Mouse (Mus musculus) CD4-positive, CD25-positive, alpha-beta regulatory T cell, adult 4 months (primary cell): Measurements from ENCODE around the gene Pgk1. TPM values are rescaled to one million over a fixed set of nuclear protein-coding genes. Genes with fewer than 3 reads are reported as not detected.
"Not testable (repeated sequence)": the region's sequence is repeated elsewhere in the genome, so short reads cannot be mapped to it uniquely, and the experiment has no call there.

Experiments used
- ATAC-seq: one replicate; pipeline ENCODE4 v1.8.0; 2017
- polyA plus RNA-seq, 2 experiments: library from polyadenylated mRNA; unstranded; fragments of 100-300 nt; shearing (Covaris generic); gene quantifications; one replicate each; pipeline ENCODE4 v1.2.1; 2017

Pgk1 gene
- 100 to 1,000 TPM; 128 to 183 TPM for polyA plus RNA-seq

DNA sequence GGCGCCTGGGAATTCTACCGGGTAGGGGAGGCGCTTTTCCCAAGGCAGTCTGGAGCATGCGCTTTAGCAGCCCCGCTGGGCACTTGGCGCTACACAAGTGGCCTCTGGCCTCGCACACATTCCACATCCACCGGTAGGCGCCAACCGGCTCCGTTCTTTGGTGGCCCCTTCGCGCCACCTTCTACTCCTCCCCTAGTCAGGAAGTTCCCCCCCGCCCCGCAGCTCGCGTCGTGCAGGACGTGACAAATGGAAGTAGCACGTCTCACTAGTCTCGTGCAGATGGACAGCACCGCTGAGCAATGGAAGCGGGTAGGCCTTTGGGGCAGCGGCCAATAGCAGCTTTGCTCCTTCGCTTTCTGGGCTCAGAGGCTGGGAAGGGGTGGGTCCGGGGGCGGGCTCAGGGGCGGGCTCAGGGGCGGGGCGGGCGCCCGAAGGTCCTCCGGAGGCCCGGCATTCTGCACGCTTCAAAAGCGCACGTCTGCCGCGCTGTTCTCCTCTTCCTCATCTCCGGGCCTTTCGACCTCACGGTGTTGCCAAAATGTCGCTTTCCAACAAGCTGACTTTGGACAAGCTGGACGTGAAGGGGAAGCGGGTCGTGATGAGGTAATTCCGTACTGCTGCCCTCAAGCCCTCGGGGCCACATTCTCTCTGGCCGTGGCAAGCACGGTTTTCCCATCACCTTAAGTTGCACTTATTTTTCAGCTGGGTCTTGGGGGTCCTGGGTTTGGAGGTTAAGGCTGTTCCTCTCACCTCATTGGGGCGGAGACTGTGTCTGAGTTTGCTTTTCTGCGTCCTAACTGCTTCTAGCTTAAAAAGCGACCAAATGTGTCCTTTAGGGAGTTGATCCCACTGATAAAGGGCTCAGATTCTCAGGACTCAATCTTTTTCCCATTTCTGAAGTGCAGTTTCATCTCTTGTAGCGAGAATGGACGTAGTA lies at the start of gene Pgk1:
TSS of gene Pgk1 (plus strand) at position 388 of the 937 bp plus-strand sequence.
- peak; percentile 95 for ATAC-seq

DNA sequence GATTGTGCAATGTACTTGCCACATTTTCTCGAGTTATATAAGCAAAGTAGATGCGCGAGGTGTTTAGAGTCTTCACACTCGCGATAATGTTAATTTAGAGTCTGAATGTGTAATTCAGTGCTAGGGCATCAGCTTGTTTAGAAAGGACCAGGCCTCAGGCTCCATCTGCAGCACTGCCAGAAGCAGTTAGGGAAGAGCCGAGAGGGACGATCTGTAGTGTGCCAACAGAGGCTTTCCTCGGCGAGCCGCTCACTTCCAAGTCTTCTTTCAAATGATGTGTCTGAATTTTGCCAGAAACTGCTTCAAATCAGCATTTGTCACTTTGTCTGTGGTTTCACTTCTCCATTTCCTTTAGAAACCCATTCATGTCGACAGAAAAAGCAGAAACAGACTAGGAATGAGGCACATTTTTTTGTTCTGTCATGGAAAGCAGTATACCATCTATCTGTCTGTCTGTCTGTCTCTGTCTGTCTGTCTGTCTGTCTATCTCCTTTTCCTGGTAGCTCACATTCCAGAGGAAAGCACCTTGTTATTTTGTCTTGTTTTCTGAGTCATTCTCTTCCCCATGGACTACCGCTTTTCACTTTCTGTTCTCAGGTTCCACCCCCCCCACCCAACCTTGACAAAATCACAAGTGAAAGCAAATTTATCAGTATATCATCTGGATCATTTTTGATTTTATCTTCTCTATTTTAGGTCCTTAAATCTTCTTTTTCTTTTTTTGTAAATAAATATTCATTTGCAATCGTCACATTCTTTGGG lies 47.4 kb upstream of the Pgk1 start:
- ATAC-seq = no peak

- no peak for ATAC-seq
Observed at GRCm38 (mm10) chrX:106142936-106143335, 44.0 kb upstream of the Pgk1 start, which contains the start of gene Tlr13. Tlr13 (plus strand) TSS chrX:106143204.

DNA sequence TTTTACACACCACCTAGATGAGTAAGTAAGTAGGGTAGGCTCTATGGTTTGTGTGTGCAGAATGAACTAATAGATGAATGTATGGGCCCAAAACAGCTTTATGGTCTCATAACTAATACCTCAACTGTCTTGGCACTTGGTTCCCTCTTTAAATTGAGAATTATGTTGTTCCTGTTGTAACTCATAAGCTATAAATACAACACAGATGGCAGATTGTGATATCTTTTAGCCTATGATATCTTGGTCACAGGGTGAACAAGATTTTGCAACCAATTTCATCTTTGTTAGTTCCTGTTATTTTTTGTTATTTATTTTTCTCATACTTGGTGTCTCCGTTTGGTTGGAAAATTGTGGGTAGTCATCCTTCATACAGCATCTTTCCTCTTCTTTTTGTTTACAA lies 38.7 kb upstream of the Pgk1 start:
- ATAC-seq = no peak

- no peak for ATAC-seq
Observed at GRCm38 (mm10) chrX:106149460-106149859, 37.4 kb upstream of the Pgk1 start.

GRCm38 (mm10) chrX:106154180-106154586 lies 32.7 kb upstream of the Pgk1 start:
- no peak for ATAC-seq

GRCm38 (mm10) chrX:106155892-106156291 lies 31.0 kb upstream of the Pgk1 start:
- no peak for ATAC-seq

DNA sequence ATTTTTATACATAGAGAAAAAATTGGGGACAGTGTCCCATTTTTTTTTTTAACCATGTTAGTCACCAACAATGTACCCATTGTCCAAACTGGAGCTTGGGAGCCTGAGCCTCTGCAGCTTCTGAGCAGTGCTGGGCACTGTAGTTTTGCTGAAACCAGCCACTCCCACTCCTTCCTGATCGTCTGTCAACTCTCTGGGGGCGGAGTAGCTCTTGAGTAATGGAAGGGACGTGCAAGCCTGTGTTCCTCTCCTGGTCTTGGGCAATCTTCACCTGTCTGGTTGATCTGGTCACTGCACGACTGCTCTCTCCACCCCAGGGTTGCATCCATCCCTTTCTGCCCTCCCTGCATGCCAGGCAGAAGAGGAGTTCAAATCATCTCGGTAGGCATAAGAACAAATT lies 22.9 kb upstream of the Pgk1 start:
- ATAC-seq = peak; percentile 68

GRCm38 (mm10) chrX:106164555-106164954 lies 22.3 kb upstream of the Pgk1 start:
- ATAC-seq = no peak

DNA sequence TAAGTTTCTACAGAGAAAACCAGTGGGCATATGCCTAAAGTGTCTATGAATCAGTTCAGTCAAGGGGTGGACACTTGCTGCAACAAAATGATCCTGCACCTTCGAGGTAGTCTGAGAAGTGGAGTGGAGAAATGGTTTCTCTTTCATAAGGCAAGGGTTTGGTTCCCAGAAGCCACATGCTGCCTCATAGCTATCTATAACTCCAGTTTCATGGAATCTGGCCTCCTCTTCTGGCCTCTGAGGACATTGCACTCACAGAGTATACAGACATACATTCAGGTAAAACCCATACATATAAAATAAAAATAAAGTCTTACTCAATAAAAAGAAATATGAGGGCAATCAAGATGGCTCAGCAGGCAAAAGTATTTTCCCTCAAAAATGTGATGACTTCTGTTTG lies 21.8 kb upstream of the Pgk1 start:
- peak; percentile 61 for ATAC-seq

DNA sequence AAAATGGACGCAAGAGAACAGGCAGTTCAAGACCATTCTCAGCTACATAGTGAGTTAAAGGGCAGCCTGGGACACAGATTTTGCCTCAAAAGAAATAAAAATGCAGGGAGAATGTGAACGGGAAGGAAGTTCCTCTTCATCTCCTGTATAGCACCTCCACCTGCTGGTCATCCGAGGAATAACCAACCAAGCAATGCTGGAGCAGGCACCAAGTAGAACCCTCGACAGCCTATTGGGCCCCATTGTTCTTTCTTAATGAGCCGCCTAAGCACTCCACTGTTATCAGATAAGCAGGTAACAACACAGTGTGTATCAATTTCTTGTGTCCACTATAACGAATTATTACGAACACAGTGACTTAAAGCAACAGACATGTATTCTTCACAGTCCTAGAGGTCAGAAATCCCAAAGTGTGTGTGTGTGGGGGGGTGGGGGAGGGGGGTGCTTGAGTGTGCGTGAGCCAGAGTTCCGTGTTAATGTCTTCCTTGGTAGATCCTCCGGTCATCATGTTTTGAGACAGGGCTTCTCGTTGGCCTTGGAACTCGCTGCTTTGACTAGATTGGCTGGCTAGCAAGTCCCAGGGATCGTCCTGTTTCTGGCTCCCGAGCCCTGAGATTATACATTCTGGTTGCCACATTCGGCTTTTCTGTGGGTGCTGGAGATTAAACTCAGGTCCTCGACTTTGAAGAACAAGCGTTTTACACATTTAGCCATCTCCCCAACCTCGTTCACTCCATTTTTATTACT lies 15.6 kb upstream of the Pgk1 start:
- ATAC-seq = peak; percentile 94

DNA sequence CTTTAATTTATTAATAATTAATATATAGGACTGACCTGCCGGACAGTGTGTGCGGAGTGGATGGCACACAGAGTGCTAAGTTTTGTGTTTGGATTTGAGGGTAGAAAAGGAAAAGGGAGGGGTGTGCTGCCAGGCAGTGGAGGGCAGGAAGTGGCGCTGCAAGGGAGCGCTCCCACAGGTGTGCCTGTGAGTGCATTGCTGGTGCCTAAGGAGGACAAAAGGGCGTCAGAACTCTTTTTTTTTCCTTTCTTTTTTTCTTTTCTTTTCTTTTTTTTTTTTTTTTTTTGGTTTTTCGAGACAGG lies 15.1 kb upstream of the Pgk1 start:
- ATAC-seq = peak; percentile 72

DNA sequence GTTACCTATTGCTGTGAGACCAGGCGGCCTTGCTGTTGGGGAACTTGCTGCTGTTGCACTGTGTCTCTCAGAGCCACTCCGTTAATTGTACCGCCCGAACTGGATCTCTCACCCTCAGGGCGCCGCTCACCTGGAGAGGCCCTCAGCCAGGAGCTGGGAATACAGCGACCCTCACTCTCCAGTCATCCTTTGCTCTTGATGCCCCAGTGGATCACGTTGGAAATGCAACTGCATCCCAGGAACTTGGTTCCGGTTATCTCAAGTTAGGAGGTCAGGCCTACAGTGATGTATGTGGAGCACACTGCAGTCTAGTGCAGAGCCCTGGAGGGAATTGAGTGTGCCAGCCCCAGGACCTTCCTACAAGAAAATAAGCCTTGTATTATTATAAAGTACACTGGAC lies 10.6 kb upstream of the Pgk1 start:
- no peak for ATAC-seq

- ATAC-seq = no peak
Observed at GRCm38 (mm10) chrX:106184279-106184678, 2.6 kb upstream of the Pgk1 start.

DNA sequence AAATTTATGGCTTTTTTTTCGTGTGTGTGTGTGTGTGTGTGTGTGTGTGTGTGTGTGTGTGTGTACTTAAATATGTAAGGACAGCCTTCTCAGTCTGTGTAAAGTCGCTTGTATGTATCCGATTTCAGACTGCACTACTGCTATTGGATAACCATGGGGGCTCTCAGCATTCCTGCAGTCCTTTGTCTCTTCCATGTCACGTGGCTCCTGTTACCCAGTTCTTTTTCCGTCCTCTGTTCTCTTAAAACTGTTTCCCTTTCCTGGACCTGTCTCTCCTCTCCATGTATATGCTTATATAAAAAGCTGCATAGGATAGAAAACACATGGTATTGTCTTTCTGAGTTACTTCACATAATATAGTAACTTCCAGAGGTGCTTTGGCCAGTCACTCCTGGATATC lies 1.2 kb upstream of the Pgk1 start:
- no peak for ATAC-seq

GRCm38 (mm10) chrX:106187737-106188136 lies 837 bp downstream of the Pgk1 start:
- ATAC-seq = peak; percentile 19

DNA sequence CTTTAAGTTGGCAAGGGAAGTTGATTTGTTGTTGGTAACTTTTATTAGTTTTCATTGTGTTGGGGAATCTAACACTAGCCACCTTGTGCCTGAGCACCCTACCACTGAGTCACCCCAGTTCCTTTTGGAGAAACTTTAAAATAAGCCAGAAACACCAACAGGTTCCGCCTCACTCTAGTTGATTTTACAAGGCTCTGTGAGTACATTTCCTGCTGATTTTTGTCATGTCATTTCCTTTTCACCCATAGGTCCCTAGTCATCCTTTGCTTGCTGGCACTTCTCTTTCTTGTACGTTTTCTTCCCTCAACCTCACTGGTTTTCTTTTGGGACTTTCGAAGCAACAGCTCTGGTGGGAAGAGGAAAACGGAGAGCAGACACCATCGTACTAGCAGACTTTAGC lies 2.5 kb downstream of the Pgk1 start:
- no peak for ATAC-seq

GRCm38 (mm10) chrX:106190091-106190490 lies 3.2 kb downstream of the Pgk1 start:
- ATAC-seq = no peak

DNA sequence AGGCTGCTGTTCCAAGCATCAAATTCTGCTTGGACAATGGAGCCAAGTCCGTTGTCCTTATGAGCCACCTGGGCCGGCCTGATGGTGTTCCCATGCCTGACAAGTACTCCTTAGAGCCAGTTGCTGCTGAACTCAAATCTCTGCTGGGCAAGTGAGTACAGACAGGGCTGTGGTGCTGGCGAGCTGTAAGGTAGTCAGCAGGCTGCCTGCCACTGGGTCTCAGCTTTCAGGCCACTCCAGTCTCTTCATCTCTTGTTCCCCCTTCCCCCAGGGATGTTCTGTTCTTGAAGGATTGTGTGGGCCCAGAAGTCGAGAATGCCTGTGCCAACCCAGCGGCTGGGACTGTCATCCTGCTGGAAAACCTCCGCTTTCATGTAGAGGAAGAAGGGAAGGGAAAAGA lies 7.5 kb downstream of the Pgk1 start:
- ATAC-seq = not testable (repeated sequence)

DNA sequence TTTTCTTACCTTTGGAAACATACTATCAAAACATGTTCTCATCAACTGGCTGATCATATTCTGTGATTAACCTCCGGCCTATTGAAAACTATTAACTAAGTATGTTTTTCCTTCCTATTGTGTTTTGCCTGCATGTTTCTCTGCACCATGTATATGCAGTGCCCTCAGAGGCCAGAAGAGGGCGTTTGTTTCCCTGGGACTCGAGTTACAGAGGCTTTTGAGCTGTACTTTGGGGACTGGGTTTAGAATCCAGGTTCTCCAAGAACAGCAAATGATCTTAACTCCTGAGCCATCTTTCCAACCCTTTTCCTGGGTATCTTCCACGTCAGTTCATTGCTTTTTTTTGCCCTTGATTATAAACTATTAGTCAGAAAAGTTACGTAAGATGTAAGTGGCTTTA lies 10.4 kb downstream of the Pgk1 start:
- no peak for ATAC-seq

- ATAC-seq = no peak
Observed at GRCm38 (mm10) chrX:106198904-106199303, 12.0 kb downstream of the Pgk1 start.

DNA sequence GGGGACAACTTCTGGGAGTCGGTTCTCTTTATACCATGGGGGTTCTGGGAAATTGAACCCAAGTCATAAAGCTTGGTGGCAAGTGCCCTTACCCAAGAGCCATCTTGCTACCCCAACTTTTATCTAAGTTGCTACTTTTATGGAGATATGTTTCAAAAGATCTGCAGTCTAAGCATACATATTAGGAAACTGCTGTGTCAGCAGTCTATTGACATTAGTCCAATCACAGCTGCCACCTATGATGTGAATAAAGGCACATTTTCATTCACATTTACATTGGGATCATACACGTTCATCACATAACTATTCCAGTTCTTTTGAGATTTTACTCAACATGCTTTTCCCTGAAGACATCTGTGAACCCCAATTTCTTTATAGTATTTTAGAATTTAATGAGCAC lies 22.2 kb downstream of the Pgk1 start:
- ATAC-seq = no peak
